Mouse (Mus musculus) liver, adult 2 months (tissue): ENCODE measurements around the gene Gse1.

Experiments
- CTCF ChIP-seq: fragments of 200-500 bp; IDR thresholded peaks from 2 replicates; pipeline ENCODE4 v1.5.1; 2011; ENCODE audit warnings: low read depth, low read length, control low read depth
- POLR2A ChIP-seq: fragments of 200-500 bp; IDR thresholded peaks from 2 replicates; pipeline ENCODE4 v1.6.1; 2011; ENCODE audit warnings: low read length, control low read depth; ENCODE audit not compliant: insufficient read depth; ENCODE audit errors: extremely low read depth

GRCm38 (mm10) chr8:120186454-120186853 is 41.8 kb upstream of the Gse1 start:
- no peak for TF ChIP-seq CTCF
- TF ChIP-seq POLR2A: no peak
